Mouse (Mus musculus) heart, adult 18-20 months (tissue): ENCODE measurements around the gene Gpx3. TPM values are rescaled to one million over a fixed set of nuclear protein-coding genes. Genes with fewer than 3 reads are reported as not detected.
"Not testable (repeated sequence)": the region's sequence is repeated elsewhere in the genome, so short reads cannot be mapped to it uniquely, and the experiment has no call there.

Source experiments
- DNase-seq, 2 experiments: peaks; one replicate each; pipeline ENCODE4 v3.0.0; 2021 to 2022; ENCODE audit warnings: mixed read lengths in 1 of 2
- long read RNA-seq, 2 experiments: library from polyadenylated mRNA; stranded (forward); transcript quantifications; one replicate each; pipeline ENCODE4 v2.0.0; 2021
- total RNA-seq, 2 experiments: library from RNA; stranded (reverse); gene quantifications; 2 replicates each; pipeline ENCODE4 v1.2.3; 2021

Gene Gpx3
- 100 to 1,000 TPM; 206 to 329 TPM for total RNA-seq
- long read RNA-seq, experiment 1, transcript Gpx3-201 (5 exons, 1,594 nt) = major isoform, 341 of 393 reads
- long read RNA-seq, experiment 1, partial matches to known transcripts = 51 of 393 reads
- long read RNA-seq, experiment 1, other reads (novel, unspliced or antisense) = 1 of 393 reads
- long read RNA-seq, experiment 2, transcript Gpx3-201 (5 exons, 1,594 nt) = major isoform, 333 of 400 reads
- long read RNA-seq, experiment 2, partial matches to known transcripts = 65 of 400 reads
- long read RNA-seq, experiment 2, other reads (novel, unspliced or antisense) = 2 of 400 reads

DNA sequence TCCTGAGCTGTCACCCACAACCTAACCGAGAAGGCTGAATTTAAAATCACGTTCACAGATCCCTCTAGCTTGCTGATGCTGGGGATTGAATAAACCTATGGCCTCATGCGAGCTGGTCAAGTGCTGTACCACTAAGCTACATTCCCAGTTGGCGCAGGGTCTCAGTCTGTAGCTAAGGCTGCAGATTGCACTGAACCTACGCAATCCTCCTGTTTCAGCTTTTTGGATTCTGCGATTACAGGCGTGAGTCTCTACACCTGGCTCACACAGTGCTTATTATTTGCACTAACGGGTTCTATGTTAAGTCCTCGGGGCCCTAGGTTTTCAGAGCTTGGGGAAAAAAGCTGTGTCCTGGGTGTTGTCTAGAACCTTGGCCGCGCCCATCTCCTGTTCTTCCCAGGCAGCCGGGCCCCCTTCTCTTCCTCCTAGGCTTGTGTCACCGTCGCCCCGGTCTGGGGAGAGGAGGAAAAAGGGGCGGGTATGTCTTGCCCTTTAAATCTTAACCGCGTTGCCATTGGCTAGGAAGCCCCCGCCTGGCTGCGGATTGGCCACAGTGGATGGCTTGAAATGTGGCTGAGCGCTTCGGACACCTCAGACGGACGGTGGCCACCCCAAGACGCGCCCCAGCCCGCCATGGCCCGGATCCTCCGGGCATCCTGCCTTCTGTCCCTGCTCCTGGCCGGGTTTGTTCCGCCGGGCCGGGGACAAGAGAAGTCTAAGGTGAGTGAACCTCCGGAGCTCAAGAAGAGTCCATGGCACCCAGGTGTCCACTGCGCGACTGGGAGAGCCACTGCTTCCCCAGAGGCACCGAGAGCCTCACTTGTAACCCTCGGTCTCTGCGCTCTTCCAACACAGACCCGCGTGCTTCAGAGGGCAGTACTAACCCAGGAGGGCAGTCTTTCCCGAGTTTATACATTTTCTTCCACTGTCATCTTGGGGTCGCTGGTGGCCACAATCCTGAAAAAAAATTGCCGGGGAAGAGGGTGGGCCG, at the start of gene Gpx3:
Gpx3 (plus strand) TSS at position 121 of the 991 bp plus-strand sequence.
- DNase-seq = peak; percentile 91 to 93

DNA sequence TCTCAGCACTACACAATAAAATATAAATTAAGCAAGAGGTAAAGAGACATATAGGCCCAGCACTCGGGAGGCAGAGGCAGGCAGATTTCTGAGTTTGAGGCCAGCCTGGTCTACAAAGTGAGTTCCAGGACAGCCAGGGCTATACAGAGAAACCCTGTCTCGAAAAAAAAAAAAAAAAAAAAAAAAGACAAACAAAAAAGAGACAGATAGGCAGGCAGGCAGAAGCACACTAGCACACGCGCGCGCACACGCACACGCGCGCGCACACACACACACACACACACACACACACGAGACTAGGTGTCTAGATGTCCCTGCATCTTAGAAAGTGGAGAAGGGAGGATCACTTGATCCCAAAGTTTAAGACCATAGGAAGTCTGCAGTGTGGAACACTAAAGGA, 43.4 kb upstream of the Gpx3 start:
- not testable (repeated sequence) for DNase-seq

GRCm38 (mm10) chr11:54859322-54860165, 42.7 kb upstream of the Gpx3 start:
- DNase-seq = peak; percentile 28 to 45

- peak; percentile 96 to 99 for DNase-seq
Observed at GRCm38 (mm10) chr11:54860256-54861038, 41.8 kb upstream of the Gpx3 start, which contains the start of gene Lyrm7. Gene Lyrm7 (minus strand): TSS chr11:54860916.

GRCm38 (mm10) chr11:54861471-54862420, 40.5 kb upstream of the Gpx3 start:
- DNase-seq = peak in 1 of 2 experiments; percentile 22

DNA sequence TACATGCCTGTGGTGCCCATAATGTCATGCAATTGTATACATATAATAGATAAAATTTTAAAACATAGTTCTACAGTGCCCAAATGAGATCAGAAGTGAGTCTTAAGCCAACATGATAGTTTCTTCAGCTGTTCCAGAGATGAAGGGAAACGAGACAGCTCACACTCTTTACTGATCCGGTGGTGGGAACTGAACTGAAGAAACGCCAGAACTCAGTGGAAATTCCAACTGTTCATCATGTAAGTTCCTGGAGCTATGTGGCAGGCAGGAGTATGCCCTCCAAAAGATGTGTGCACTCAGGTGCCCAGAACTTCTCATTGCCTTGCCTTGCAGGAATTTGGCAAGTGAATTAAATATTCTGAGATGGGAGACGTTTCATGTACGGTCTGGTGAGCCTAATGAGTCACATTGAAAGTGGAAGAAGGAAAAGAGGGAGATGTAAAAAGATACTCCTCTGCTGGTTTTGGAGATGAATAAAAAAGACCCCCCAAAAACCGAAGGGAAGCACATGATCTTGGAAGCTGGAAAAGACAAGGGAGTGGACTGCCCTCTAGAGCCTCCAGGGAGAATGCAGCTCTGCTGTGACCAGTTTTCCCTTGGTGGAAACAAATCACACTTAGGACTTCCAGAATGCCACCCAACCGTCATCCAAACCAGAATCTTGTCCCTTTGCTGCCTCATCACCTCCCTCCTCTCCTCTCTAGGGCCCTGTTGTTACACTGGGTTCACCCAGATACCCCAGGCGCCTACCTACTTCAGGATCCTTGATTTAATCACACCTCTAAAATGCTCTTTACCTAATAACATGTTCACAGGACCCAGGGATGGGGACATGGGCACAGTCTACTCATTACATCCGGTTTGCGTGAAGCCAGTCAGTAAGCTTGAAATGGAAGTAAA, 39.4 kb upstream of the Gpx3 start:
- peak; percentile 50 to 79 for DNase-seq

DNA sequence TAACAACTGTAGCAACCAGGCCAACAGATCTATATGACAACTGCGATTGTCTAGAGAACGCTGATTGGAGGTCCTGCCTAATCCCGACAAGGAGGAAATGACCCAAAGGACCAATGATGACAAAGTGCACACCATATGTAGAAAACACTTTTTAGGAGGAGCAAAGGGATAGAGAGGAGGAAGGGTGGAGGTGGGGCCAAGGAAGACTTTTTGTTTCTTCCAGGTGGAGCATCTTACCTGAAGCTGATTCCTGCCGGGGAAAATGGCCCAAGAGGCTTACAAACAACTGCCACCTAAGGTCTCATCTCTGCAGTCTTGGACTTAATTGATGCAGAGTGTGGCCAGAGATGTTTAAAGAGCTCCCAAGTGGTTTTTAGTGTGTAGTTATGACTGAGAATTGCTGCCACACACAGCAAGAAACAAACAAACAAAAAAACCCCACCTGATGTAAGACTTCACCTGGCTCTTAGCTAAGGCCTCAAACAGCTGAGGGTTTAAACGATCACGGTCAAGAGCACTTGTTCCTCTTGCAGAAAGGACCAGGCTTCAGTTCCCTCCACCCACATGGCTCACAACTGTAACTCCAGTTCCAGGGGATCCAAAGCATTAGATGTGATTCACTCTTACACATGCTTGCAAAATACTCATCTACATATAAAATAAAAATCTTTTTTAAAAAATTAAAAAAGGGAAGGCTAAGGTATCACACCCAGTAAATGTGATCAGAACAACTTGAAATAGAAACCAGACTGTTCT, 36.7 kb upstream of the Gpx3 start:
- DNase-seq = peak in 1 of 2 experiments; percentile 21

- DNase-seq = peak; percentile 94 to 95
Observed at GRCm38 (mm10) chr11:54866119-54867048, 35.9 kb upstream of the Gpx3 start, which contains the start of gene Hint1. Gene Hint1 (plus strand): TSS chr11:54866383.

- DNase-seq = no peak
Observed at GRCm38 (mm10) chr11:54867049-54867385, 35.2 kb upstream of the Gpx3 start.

DNA sequence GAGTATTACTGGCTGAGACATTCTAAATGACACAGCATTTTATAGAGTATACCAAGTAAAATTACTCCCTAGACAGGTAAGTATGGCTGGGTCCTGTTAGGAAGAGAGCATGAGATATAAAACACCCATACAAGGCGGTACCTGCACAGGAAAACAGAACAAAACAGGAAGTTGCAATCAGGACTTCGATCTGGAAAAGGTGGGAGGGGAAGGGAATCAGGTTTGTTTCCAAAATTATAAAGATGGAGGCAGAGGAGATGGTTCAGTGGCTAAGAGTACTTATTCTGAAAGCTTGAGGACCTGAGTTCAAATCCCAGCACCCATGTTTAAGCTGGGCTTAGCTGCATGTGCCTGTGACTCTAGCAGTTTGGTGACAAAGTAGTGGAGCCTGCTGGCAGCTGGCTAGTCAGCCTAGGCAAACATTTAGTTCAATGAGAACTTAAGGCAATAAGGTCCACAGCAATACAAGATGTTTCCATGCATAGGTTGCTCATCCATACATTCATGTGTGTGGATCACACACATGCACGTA, 34.3 kb upstream of the Gpx3 start:
- DNase-seq = no peak

GRCm38 (mm10) chr11:54868445-54868844, 33.8 kb upstream of the Gpx3 start:
- DNase-seq = no peak

GRCm38 (mm10) chr11:54869318-54869717, 32.9 kb upstream of the Gpx3 start:
- no peak for DNase-seq

GRCm38 (mm10) chr11:54871831-54872537, 30.3 kb upstream of the Gpx3 start:
- peak; percentile 22 to 28 for DNase-seq

- DNase-seq = no peak
Observed at GRCm38 (mm10) chr11:54876031-54876430, 26.2 kb upstream of the Gpx3 start.

- no peak for DNase-seq
Observed at GRCm38 (mm10) chr11:54878893-54879292, 23.4 kb upstream of the Gpx3 start.

DNA sequence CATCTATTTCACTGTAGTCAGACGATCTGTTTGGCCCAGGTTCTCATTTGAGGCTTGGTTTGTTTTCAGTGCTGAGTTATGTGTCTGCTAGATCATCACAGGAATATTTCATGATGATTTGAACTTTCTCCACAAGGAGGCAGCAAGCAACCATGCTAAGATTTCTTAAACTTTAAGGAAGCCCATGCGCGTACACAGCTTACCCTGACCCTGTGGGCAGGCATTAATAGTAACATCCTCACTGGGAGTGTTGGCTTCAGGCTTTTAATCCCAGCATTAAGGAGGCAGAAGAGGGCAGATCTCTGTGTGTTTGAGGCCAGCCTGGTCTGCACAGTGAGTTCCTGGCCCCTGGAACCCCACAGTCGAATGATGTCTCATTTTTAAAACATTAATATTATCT, 22.8 kb upstream of the Gpx3 start:
- DNase-seq = peak; percentile 85 to 87
